Mouse (Mus musculus) megakaryocyte, embryonic 14.5 days (primary cell): ENCODE results near the gene Sp2.

Experiments used
- FLI1 ChIP-seq: IDR thresholded peaks from 2 replicates; pipeline ENCODE4 v1.6.1; 2012; ENCODE audit warnings: low read length, inconsistent platforms, mixed read lengths
- GATA1 ChIP-seq: IDR thresholded peaks from 3 replicates; pipeline ENCODE4 v1.6.1; 2012; ENCODE audit warnings: mixed read lengths, low read length, inconsistent platforms, borderline replicate concordance

DNA sequence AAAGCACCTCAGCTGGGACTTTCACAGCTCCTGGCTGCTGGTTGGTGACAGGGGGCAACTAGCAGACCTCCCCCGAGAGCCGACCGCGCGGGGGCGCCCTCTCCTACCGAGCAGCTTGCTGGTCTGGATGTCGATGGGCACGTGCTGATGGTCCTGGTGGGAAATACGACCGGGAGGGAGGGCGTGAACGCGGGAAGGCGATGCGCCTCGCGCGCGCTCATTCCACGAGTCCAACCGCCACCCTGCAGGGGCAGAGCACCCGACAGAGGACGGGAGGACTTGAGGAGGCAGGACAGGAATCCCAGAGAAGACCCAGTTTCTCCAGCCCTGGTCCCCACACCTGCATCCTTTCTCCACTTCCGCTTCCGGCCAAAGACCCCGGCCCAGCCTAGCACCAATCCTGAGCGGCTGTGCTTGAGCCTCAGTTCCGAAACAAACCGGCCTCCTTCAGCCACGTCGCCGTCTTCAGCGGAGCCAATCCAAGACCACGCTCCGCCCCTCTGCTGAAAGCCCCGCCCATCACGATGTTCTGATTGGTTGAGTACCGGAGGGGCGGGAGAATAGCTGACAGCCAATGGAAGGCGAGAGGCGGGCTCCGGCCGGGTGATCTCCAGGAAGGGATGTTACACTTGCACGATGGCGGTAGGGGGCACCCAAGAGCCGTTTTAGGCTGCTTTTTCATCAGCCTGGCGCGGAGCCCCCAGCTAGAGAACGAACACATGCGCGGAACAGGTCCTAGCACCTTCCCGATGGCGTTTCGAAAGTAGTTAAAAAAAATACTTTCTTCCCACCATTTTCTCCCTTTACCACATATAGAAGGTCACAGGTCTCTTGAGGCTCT is 66.5 kb downstream of the Sp2 start, which contains the start of gene Cdk5rap3:
- TF ChIP-seq FLI1 = no peak; the same call in 1 of the 2 replicates
- TF ChIP-seq GATA1 = no peak
